Mouse (Mus musculus) bone marrow macrophage, adult 2 months (primary cell): ENCODE results near the gene As3mt. TPM values are rescaled to one million over a fixed set of nuclear protein-coding genes. Genes with fewer than 3 reads are reported as not detected.
"Not testable (repeated sequence)": the region's sequence is repeated elsewhere in the genome, so short reads cannot be mapped to it uniquely, and the experiment has no call there.

ENCODE experiments used
- H3K27ac ChIP-seq: 2 replicates; pipeline ENCODE4 v1.5.1; 2012; ENCODE audit warnings: low read depth, low read length; ENCODE audit not compliant: insufficient read depth
- H3K4me1 ChIP-seq: 2 replicates; pipeline ENCODE4 v1.6.1; 2012; ENCODE audit warnings: low read length; ENCODE audit not compliant: control insufficient read depth, insufficient read depth
- H3K4me3 ChIP-seq: 2 replicates; pipeline ENCODE4 v1.5.1; 2012; ENCODE audit warnings: mild to moderate bottlenecking, low read length, moderate library complexity; ENCODE audit not compliant: insufficient read depth
- CTCF ChIP-seq: IDR thresholded peaks from 2 replicates; pipeline ENCODE4 v1.5.1; 2012; ENCODE audit warnings: low read depth, mild to moderate bottlenecking, low read length, moderate library complexity
- POLR2A ChIP-seq: IDR thresholded peaks from 2 replicates; pipeline ENCODE4 v1.6.1; 2012; ENCODE audit warnings: mild to moderate bottlenecking, low read depth, low read length, borderline replicate concordance
- polyA plus RNA-seq: library from polyadenylated mRNA; stranded (reverse); fragments of >200 nt; gene quantifications from 2 replicates; pipeline ENCODE4 v1.2.4, GENCODE M21; 2012; ENCODE audit not compliant: missing spikeins, insufficient read depth, insufficient read length

The As3mt gene
- polyA plus RNA-seq, 1 experiment = 10.7 TPM

DNA sequence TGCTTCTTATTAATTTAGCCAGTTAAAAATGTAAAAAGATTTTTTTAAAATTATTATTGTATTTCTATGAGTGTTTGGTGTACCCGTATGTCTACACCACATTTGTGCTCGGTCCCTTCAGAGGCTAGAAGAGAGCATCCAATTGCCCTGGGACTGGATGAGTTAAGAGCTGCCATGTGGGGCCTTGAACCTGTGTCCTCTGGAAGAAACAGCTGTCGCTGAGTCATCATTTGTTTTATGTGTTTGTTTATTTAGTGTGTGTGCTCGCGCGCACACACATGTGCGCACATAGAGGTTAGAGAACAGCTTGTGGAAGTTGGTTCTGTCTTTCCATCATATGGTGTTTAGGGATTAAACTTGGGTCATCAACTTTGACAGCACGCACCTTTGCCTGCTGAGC is 18.9 kb downstream of the As3mt start:
- H3K27ac ChIP-seq = no peak overlapping the region
- no peak overlapping the region for H3K4me3 ChIP-seq
- H3K4me1 ChIP-seq = peaks cover 3% of the 10 kb centered on the region; the same call in 1 of the 2 replicates
- TF ChIP-seq POLR2A (no peak), CTCF (no peak)

GRCm38 (mm10) chr19:46727140-46727736 is 20.0 kb downstream of the As3mt start:
- H3K4me3 ChIP-seq = no peak overlapping the region
- H3K27ac ChIP-seq = no peak overlapping the region
- H3K4me1 ChIP-seq = peaks cover 3% of the 10 kb centered on the region; the same call in 1 of the 2 replicates
- TF ChIP-seq POLR2A = no peak
- no peak for TF ChIP-seq CTCF

GRCm38 (mm10) chr19:46727945-46728540 is 20.8 kb downstream of the As3mt start:
- H3K4me3 ChIP-seq = no peak overlapping the region
- TF ChIP-seq CTCF = no peak
- no peak for TF ChIP-seq POLR2A
- H3K4me1 ChIP-seq = peaks cover 3% of the 10 kb centered on the region; the same call in 1 of the 2 replicates
- H3K27ac ChIP-seq = no peak overlapping the region

DNA sequence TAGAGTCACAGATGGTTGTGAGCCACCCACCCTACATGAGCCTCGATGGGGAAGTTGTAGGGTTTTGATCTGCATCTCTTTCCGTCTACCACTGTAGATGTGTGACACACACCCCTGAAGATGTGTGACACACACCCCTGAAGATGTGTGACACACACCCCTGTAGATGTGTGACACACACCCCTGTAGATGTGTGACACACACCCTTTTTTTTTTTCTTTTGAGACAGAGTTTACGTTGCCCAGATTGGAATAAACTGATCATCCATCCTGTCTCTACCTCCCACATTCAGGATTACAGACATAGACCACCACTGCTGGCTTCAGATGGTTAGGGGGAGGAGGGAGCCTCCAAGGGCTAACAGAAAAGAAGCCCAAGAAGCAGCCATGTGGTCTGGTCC is 21.7 kb downstream of the As3mt start:
- TF ChIP-seq CTCF (no peak), POLR2A (no peak)
- Histone ChIP-seq H3K4me3 (no peak overlapping the region), H3K27ac (no peak overlapping the region), H3K4me1 (peaks cover 3% of the 10 kb centered on the region; the same call in 1 of the 2 replicates)

GRCm38 (mm10) chr19:46731351-46731750 is 24.1 kb downstream of the As3mt start:
- no peak overlapping the region for H3K27ac ChIP-seq
- TF ChIP-seq CTCF (no peak), POLR2A (no peak)
- peaks cover 3% of the 10 kb centered on the region; the same call in 1 of the 2 replicates for H3K4me1 ChIP-seq
- no peak overlapping the region for H3K4me3 ChIP-seq

GRCm38 (mm10) chr19:46732673-46733072 is 25.4 kb downstream of the As3mt start:
- not testable (repeated sequence) for H3K4me1 ChIP-seq, H3K4me3 ChIP-seq, H3K27ac ChIP-seq

GRCm38 (mm10) chr19:46733626-46734025 is 26.4 kb downstream of the As3mt start:
- TF ChIP-seq CTCF (no peak), POLR2A (no peak)
- H3K4me3 ChIP-seq = no peak overlapping the region
- no peak overlapping the region for H3K27ac ChIP-seq
- H3K4me1 ChIP-seq = no peaks in the 10 kb centered on the region

GRCm38 (mm10) chr19:46735241-46735640 is 28.0 kb downstream of the As3mt start:
- TF ChIP-seq CTCF (no peak), POLR2A (no peak)
- Histone ChIP-seq H3K4me1 (no peaks in the 10 kb centered on the region), H3K4me3 (no peak overlapping the region), H3K27ac (no peak overlapping the region)

- no peak overlapping the region for H3K27ac ChIP-seq
- H3K4me3 ChIP-seq = no peak overlapping the region
- H3K4me1 ChIP-seq = no peaks in the 10 kb centered on the region
- TF ChIP-seq POLR2A = no peak
- TF ChIP-seq CTCF = no peak
Measured at GRCm38 (mm10) chr19:46737106-46737505, 29.8 kb downstream of the As3mt start.

- H3K27ac ChIP-seq = no peak overlapping the region
- H3K4me3 ChIP-seq = no peak overlapping the region
- H3K4me1 ChIP-seq = no peaks in the 10 kb centered on the region
- no peak for TF ChIP-seq POLR2A
- no peak for TF ChIP-seq CTCF
Measured at GRCm38 (mm10) chr19:46740341-46741008, 33.2 kb downstream of the As3mt start.

- no peak overlapping the region for H3K27ac ChIP-seq
- TF ChIP-seq CTCF = no peak
- no peak for TF ChIP-seq POLR2A
- no peaks in the 10 kb centered on the region for H3K4me1 ChIP-seq
- no peak overlapping the region for H3K4me3 ChIP-seq
Measured at GRCm38 (mm10) chr19:46741574-46741973, 34.3 kb downstream of the As3mt start.
